Mouse (Mus musculus) intestine, embryonic 14.5 days (tissue): Measurements from ENCODE around the gene Zfp612. TPM values are rescaled to one million over a fixed set of nuclear protein-coding genes. Genes with fewer than 3 reads are reported as not detected.
A peak's percentile ranks its signal among the peaks of the same experiment; 100 is the strongest.

Experiments
- ATAC-seq: fragments of 200-750 bp; cut with Nextera tagmentation; replicated peaks from 2 replicates; pipeline ENCODE4 v1.8.0; 2017; ENCODE audit warnings: low read depth, moderate number of reproducible peaks, moderate TSS enrichment, moderate library complexity; ENCODE audit not compliant: low FRiP score, low TSS enrichment
- DNase-seq: peaks from one replicate; pipeline ENCODE4 v3.0.0-alpha.2; 2018; ENCODE audit warnings: low spot score
- H3K27ac ChIP-seq: fragments of 300-500 bp; sonication (generic); 2 replicates; pipeline ENCODE4 v1.5.1; 2014; ENCODE audit warnings: low read depth, mild to moderate bottlenecking, control low read depth
- H3K27me3 ChIP-seq: fragments of 300-500 bp; sonication (generic); replicated peaks from 2 replicates; pipeline ENCODE4 v1.6.1; 2014; ENCODE audit warnings: low read length, control low read depth; ENCODE audit not compliant: control insufficient read depth, insufficient read depth
- H3K36me3 ChIP-seq: fragments of 300-500 bp; sonication (generic); 2 replicates; pipeline ENCODE4 v1.6.1; 2014; ENCODE audit warnings: low read length, control low read depth; ENCODE audit not compliant: control insufficient read depth, insufficient read depth
- H3K4me1 ChIP-seq: fragments of 300-500 bp; sonication (generic); replicated peaks from 2 replicates; pipeline ENCODE4 v1.6.1; 2014; ENCODE audit warnings: low read length, control low read depth, mixed read lengths; ENCODE audit not compliant: control insufficient read depth, insufficient read depth
- H3K4me2 ChIP-seq: fragments of 300-500 bp; sonication (generic); 2 replicates; pipeline ENCODE4 v1.6.1; 2014; ENCODE audit warnings: low read length
- H3K4me3 ChIP-seq: fragments of 300-500 bp; sonication (generic); 2 replicates; pipeline ENCODE4 v1.5.1; 2014; ENCODE audit warnings: low read depth, low read length, control low read depth, mixed read lengths
- H3K9ac ChIP-seq: fragments of 300-500 bp; sonication (generic); 2 replicates; pipeline ENCODE4 v1.6.1; 2014; ENCODE audit warnings: mild to moderate bottlenecking, low read length
- H3K9me3 ChIP-seq: fragments of 300-500 bp; sonication (generic); 2 replicates; pipeline ENCODE4 v1.6.1; 2016; ENCODE audit warnings: low read length, control low read depth; ENCODE audit not compliant: control insufficient read depth
- WGBS: fragments of 180-500 bp; shearing (Covaris S2); extraction: QIAGEN DNeasy Blood & Tissue Kit; methylation state at CpG from one replicate; pipeline ENCODE4 v1.1.7; 2014; 5-methylcytosine and 5-hydroxymethylcytosine counted together
- polyA plus RNA-seq: library from polyadenylated mRNA; unstranded; fragments of >200 nt; fragmentation: Nextera tagmentation; extraction: Ambion mirVana; gene quantifications from 2 replicates; pipeline ENCODE4 v1.2.1, GENCODE M21; 2014

The Zfp612 gene
- polyA plus RNA-seq, 1 experiment from 2014 or later, result 6.4 TPM

- ATAC-seq, result no peak
Measured at GRCm38 (mm10) chr8:110091869-110092268, 12.3 kb downstream of the Zfp612 start.

DNA sequence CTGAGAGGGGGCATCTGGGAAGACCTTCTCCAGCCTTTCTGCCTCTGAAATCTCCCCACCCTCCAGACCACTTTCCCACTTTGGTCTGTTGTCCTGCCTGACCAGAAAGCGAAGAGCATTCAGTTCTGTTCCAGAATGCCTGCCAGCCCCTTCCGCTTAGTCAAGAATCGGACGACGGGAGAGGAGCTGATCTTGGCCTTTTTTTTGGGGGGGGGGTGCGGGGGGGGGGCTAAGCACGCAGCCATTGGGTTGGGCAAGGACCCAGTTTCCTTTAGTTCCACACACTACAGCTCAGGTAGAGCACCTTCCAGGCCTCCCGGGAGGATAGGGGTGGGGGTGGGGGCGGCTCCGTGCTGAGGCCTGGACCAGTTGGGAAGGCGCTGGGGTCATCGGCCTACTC is 21.4 kb downstream of the Zfp612 start, which contains the start of gene Gm21964:
TSS of gene Gm21964 (plus strand) at position 301 of the 400 bp plus-strand sequence.
- ATAC-seq, result no peak
- H3K4me3 ChIP-seq, result no peak within 1 kb of the TSS
- H3K36me3 ChIP-seq, result no peaks in the 10 kb centered on the region
- no peaks in the 10 kb centered on the region for H3K27me3 ChIP-seq
- no peaks in the 10 kb centered on the region for H3K4me1 ChIP-seq
- DNase-seq, result no peak
- H3K9me3 ChIP-seq, result no peaks in the 10 kb centered on the region
- no peak within 1 kb of the TSS for H3K9ac ChIP-seq
- WGBS, result 83% methylated on average over 12 of the region's 12 CpGs
- no peak within 1 kb of the TSS for H3K27ac ChIP-seq
- no peak within 1 kb of the TSS for H3K4me2 ChIP-seq

More at GRCm38 (mm10) chr8:110091869-110092268, 12.3 kb downstream of the Zfp612 start:
- Histone ChIP-seq H3K9ac (no peak overlapping the region), H3K9me3 (peaks cover 12% of the 10 kb centered on the region; the same call in 1 of the 2 replicates), H3K4me2 (no peak overlapping the region), H3K4me3 (no peak overlapping the region), H3K36me3 (peaks cover 20% of the 10 kb centered on the region), H3K27ac (no peak overlapping the region), H3K27me3 (no peaks in the 10 kb centered on the region), H3K4me1 (no peaks in the 10 kb centered on the region)
- WGBS, result 44% methylated on average over 1 of the region's 1 CpGs
- DNase-seq, result no peak

- no peaks in the 10 kb centered on the region for H3K27me3 ChIP-seq
- 89% methylated on average over 15 of the region's 15 CpGs for WGBS
- no peaks in the 10 kb centered on the region for H3K4me1 ChIP-seq
- no peak for ATAC-seq
- no peak overlapping the region for H3K27ac ChIP-seq
- H3K9me3 ChIP-seq, result no peaks in the 10 kb centered on the region
- H3K4me3 ChIP-seq, result no peak overlapping the region
- H3K4me2 ChIP-seq, result no peak overlapping the region
- H3K36me3 ChIP-seq, result no peaks in the 10 kb centered on the region
- H3K9ac ChIP-seq, result no peak overlapping the region
- no peak for DNase-seq
Measured at GRCm38 (mm10) chr8:110101676-110102075, 22.1 kb downstream of the Zfp612 start.

- no peak within 1 kb of the TSS for H3K4me2 ChIP-seq
- WGBS, result 93% methylated on average over 3 of the region's 3 CpGs
Measured at GRCm38 (mm10) chr8:110102653-110103052, 23.1 kb downstream of the Zfp612 start, which contains the start of gene Gm17720. Gene Gm17720 (minus strand): TSS chr8:110102753.

DNA sequence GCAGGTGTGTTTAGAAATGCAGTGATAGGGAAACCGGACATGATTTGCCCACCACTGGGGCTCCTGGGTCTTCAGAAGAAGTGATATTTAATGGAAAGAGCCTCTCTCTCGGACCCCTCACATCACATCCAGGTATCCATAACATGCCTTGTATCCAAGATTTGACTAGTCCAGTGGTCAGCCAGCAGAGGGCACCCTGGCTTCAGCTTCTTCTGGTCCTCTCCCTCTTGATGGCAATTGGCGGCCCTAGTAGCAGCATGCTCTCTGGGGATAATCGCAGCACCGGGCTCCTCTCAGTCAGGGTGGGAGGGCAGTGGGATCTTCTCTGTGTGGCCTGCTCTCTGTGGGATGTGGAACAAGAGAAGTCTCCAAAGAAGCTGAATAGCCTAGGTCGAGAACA is 40.2 kb downstream of the Zfp612 start:
- H3K4me3 ChIP-seq, result no peak overlapping the region
- DNase-seq (peak; percentile 51), ATAC-seq (no peak)
- H3K4me2 ChIP-seq, result no peak overlapping the region
- no peaks in the 10 kb centered on the region for H3K9me3 ChIP-seq
- H3K36me3 ChIP-seq, result no peaks in the 10 kb centered on the region
- WGBS, result 49% methylated on average over 6 of the region's 6 CpGs
- no peaks in the 10 kb centered on the region for H3K27me3 ChIP-seq
- H3K4me1 ChIP-seq, result no peaks in the 10 kb centered on the region
- H3K27ac ChIP-seq, result no peak overlapping the region
- no peak overlapping the region for H3K9ac ChIP-seq

More at GRCm38 (mm10) chr8:110102653-110103052, 23.1 kb downstream of the Zfp612 start, which contains the start of gene Gm17720:
- DNase-seq (no peak), ATAC-seq (no peak)
- no peaks in the 10 kb centered on the region for H3K9me3 ChIP-seq
- H3K9ac ChIP-seq, result no peak within 1 kb of the TSS
- H3K27ac ChIP-seq, result no peak within 1 kb of the TSS
- no peaks in the 10 kb centered on the region for H3K36me3 ChIP-seq
- no peak within 1 kb of the TSS for H3K4me3 ChIP-seq
- no peaks in the 10 kb centered on the region for H3K4me1 ChIP-seq
- no peaks in the 10 kb centered on the region for H3K27me3 ChIP-seq

- Histone ChIP-seq H3K4me2 (no peak overlapping the region), H3K27me3 (no peaks in the 10 kb centered on the region), H3K4me3 (no peak overlapping the region), H3K27ac (no peak overlapping the region), H3K9me3 (no peaks in the 10 kb centered on the region), H3K36me3 (no peaks in the 10 kb centered on the region), H3K9ac (no peak overlapping the region), H3K4me1 (no peaks in the 10 kb centered on the region)
- ATAC-seq, result no peak
- 23% methylated on average over 13 of the region's 13 CpGs for WGBS
- peak; percentile 95 for DNase-seq
Measured at GRCm38 (mm10) chr8:110130537-110130936, 51.0 kb downstream of the Zfp612 start.

- Histone ChIP-seq H3K27me3 (no peaks in the 10 kb centered on the region), H3K4me2 (no peak overlapping the region), H3K9ac (no peak overlapping the region), H3K9me3 (no peaks in the 10 kb centered on the region), H3K4me3 (no peak overlapping the region), H3K4me1 (no peaks in the 10 kb centered on the region), H3K36me3 (no peaks in the 10 kb centered on the region), H3K27ac (no peak overlapping the region)
- no peak for ATAC-seq
- no peak for DNase-seq
- 94% methylated on average over 8 of the region's 8 CpGs for WGBS
Measured at GRCm38 (mm10) chr8:110134236-110134635, 54.7 kb downstream of the Zfp612 start.

- H3K9ac ChIP-seq, result no peak overlapping the region
- no peaks in the 10 kb centered on the region for H3K9me3 ChIP-seq
- H3K4me2 ChIP-seq, result no peak overlapping the region
- no peak for DNase-seq
- H3K4me3 ChIP-seq, result no peak overlapping the region
- WGBS, result 81% methylated on average over 7 of the region's 7 CpGs
- H3K27ac ChIP-seq, result no peak overlapping the region
- no peaks in the 10 kb centered on the region for H3K36me3 ChIP-seq
- no peaks in the 10 kb centered on the region for H3K27me3 ChIP-seq
- H3K4me1 ChIP-seq, result no peaks in the 10 kb centered on the region
- no peak for ATAC-seq
Measured at GRCm38 (mm10) chr8:110135515-110135914, 56.0 kb downstream of the Zfp612 start.

- no peaks in the 10 kb centered on the region for H3K27me3 ChIP-seq
- H3K4me1 ChIP-seq, result no peaks in the 10 kb centered on the region
- no peak overlapping the region for H3K4me3 ChIP-seq
- H3K9ac ChIP-seq, result no peak overlapping the region
- DNase-seq (no peak), ATAC-seq (no peak)
- WGBS, result 65% methylated on average over 3 of the region's 3 CpGs
- no peak overlapping the region for H3K4me2 ChIP-seq
- H3K36me3 ChIP-seq, result no peaks in the 10 kb centered on the region
- H3K27ac ChIP-seq, result no peak overlapping the region
- H3K9me3 ChIP-seq, result no peaks in the 10 kb centered on the region
Measured at GRCm38 (mm10) chr8:110140156-110140555, 60.6 kb downstream of the Zfp612 start.
